Mouse (Mus musculus): Measurements from ENCODE around the gene Lmx1a. TPM values are rescaled to one million over a fixed set of nuclear protein-coding genes. Genes with fewer than 3 reads are reported as not detected.
A peak's percentile ranks its signal among the peaks of the same experiment; 100 is the strongest.

Gene Lmx1a
- polyA plus RNA-seq (2016; fragmentation: Nextera tagmentation; extraction: Ambion mirVana) = 15.6 and 19.5 TPM in 2 replicates

GRCm38 (mm10) chr1:167689232-167689261, at the start of gene Lmx1a:
Lmx1a (plus strand) TSS chr1:167689237.
- peaks cover 26% of the 10 kb centered on the region for H3K4me1 ChIP-seq
- peaks cover 80% of the 10 kb centered on the region for H3K27me3 ChIP-seq
- H3K9ac ChIP-seq (replicated peaks) = peak within 1 kb of the TSS; percentile 64
- WGBS = 0% methylated on average over 3 of the region's 3 CpGs
- no peak for ATAC-seq (ENCODE audit: low FRiP score, low read depth)
- H3K36me3 ChIP-seq = no peaks in the 10 kb centered on the region
- peak within 1 kb of the TSS; percentile 52 for H3K4me3 ChIP-seq
- H3K27ac ChIP-seq (replicated peaks) = peak within 1 kb of the TSS; percentile 70
- peaks cover 5% of the 10 kb centered on the region; the same call in 1 of the 2 replicates for H3K9me3 ChIP-seq
- H3K4me2 ChIP-seq (replicated peaks) = peak within 1 kb of the TSS; percentile 72

DNA sequence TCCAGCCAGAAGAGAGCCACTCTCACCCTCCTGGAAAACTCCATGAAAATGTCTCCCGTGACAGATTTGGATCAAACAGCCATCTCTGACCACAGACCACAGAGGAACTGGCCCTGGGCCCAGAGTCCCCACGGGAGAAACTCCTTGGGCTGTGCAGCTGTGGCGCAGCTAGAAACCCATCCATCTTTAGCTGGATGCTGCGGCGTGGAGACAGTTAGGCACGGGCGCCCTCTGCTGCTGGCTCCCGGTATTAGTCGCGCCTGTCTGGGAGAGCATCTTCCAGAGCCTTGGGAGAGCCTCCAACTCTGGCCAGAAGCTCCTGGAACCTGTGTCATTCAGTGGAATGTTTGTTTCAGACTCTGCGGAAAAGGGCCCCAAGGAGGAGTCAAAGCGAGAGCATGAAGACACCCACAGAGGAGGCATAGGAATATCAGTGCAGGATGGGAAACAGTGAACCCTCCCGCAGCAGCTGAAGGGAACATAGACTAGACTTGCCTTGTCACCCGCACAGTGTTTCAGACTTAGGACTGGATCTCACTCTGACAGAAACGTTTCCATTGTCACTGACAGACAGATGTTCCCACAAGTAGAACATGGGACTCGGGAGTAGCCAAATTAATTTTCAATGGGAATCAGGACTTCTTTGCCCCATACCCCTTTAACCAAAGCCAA, 44.0 kb upstream of the Lmx1a start:
- Histone ChIP-seq H3K27ac (replicated peaks) (no peak overlapping the region), H3K9ac (replicated peaks) (no peak overlapping the region), H3K27me3 (peaks cover 21% of the 10 kb centered on the region), H3K4me3 (no peak overlapping the region), H3K36me3 (no peaks in the 10 kb centered on the region), H3K4me2 (replicated peaks) (no peak overlapping the region), H3K4me1 (no peaks in the 10 kb centered on the region), H3K9me3 (no peaks in the 10 kb centered on the region)
- 19% methylated on average over 16 of the region's 16 CpGs for WGBS
- ATAC-seq (ENCODE audit: low FRiP score, low read depth) = peak; percentile 71

DNA sequence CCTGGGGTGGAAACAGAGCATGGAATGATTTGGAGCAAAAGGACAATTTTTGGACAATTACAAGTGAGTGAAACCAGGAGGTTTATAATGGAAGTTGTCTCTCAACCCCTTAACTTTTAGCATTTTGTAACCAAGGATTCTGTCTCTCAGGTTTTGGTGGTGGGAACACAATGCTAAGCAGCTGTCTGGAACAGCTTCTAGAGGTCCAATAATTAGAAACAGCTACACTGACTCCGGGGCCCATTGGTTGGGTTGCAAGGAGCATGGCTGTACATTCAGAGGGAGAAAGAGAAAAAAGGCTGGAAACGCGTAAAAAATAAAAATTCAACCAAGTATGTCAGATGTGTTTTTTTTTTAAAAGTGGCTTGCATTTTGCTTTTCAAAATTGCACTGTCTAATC, 40.4 kb upstream of the Lmx1a start:
- no peaks in the 10 kb centered on the region for H3K4me1 ChIP-seq
- no peaks in the 10 kb centered on the region for H3K36me3 ChIP-seq
- H3K9ac ChIP-seq (replicated peaks) = no peak overlapping the region
- ATAC-seq (ENCODE audit: low FRiP score, low read depth) = no peak
- 82% methylated on average over 3 of the region's 3 CpGs for WGBS
- no peaks in the 10 kb centered on the region for H3K9me3 ChIP-seq
- no peak overlapping the region for H3K4me3 ChIP-seq
- peaks cover 13% of the 10 kb centered on the region for H3K27me3 ChIP-seq
- H3K27ac ChIP-seq (replicated peaks) = no peak overlapping the region
- no peak overlapping the region for H3K4me2 ChIP-seq (replicated peaks)

GRCm38 (mm10) chr1:167649122-167649633, 39.9 kb upstream of the Lmx1a start:
- ATAC-seq (ENCODE audit: low FRiP score, low read depth) = no peak
- no peaks in the 10 kb centered on the region for H3K9me3 ChIP-seq
- 78% methylated on average over 11 of the region's 11 CpGs for WGBS
- no peak overlapping the region for H3K9ac ChIP-seq (replicated peaks)
- peaks cover 9% of the 10 kb centered on the region for H3K27me3 ChIP-seq
- no peaks in the 10 kb centered on the region for H3K4me1 ChIP-seq
- H3K4me2 ChIP-seq (replicated peaks) = no peak overlapping the region
- H3K4me3 ChIP-seq = no peak overlapping the region
- H3K27ac ChIP-seq (replicated peaks) = no peak overlapping the region
- no peaks in the 10 kb centered on the region for H3K36me3 ChIP-seq

GRCm38 (mm10) chr1:167652336-167652735, 36.7 kb upstream of the Lmx1a start:
- Histone ChIP-seq H3K27me3 (no peaks in the 10 kb centered on the region), H3K27ac (replicated peaks) (no peak overlapping the region), H3K9ac (replicated peaks) (no peak overlapping the region), H3K9me3 (no peaks in the 10 kb centered on the region), H3K36me3 (no peaks in the 10 kb centered on the region), H3K4me2 (replicated peaks) (no peak overlapping the region), H3K4me3 (no peak overlapping the region), H3K4me1 (no peaks in the 10 kb centered on the region)
- 55% methylated on average over 2 of the region's 2 CpGs for WGBS
- ATAC-seq (ENCODE audit: low FRiP score, low read depth) = no peak

GRCm38 (mm10) chr1:167659065-167659464, 30.0 kb upstream of the Lmx1a start:
- Histone ChIP-seq H3K36me3 (no peaks in the 10 kb centered on the region), H3K4me3 (no peak overlapping the region), H3K27me3 (peaks cover 51% of the 10 kb centered on the region), H3K9ac (replicated peaks) (no peak overlapping the region), H3K4me1 (peaks cover 23% of the 10 kb centered on the region), H3K9me3 (no peaks in the 10 kb centered on the region), H3K4me2 (replicated peaks) (no peak overlapping the region), H3K27ac (replicated peaks) (no peak overlapping the region)
- WGBS = 88% methylated on average over 3 of the region's 3 CpGs
- ATAC-seq (ENCODE audit: low FRiP score, low read depth) = no peak

- Histone ChIP-seq H3K36me3 (no peaks in the 10 kb centered on the region), H3K4me1 (peaks cover 23% of the 10 kb centered on the region), H3K27me3 (peaks cover 51% of the 10 kb centered on the region), H3K4me2 (replicated peaks) (peak overlapping the region; percentile 52), H3K9me3 (no peaks in the 10 kb centered on the region), H3K27ac (replicated peaks) (no peak overlapping the region), H3K4me3 (peak overlapping the region; percentile 32), H3K9ac (replicated peaks) (0 out of 2 replicates have a peak overlapping the region, but pooled peaks have one; percentile 48)
- ATAC-seq (ENCODE audit: low FRiP score, low read depth) = 0 out of 2 replicates have a peak, but pooled peaks have one; percentile 12
- WGBS = 1% methylated on average over 21 of the region's 21 CpGs
Measured at GRCm38 (mm10) chr1:167660521-167661101, 28.4 kb upstream of the Lmx1a start.

DNA sequence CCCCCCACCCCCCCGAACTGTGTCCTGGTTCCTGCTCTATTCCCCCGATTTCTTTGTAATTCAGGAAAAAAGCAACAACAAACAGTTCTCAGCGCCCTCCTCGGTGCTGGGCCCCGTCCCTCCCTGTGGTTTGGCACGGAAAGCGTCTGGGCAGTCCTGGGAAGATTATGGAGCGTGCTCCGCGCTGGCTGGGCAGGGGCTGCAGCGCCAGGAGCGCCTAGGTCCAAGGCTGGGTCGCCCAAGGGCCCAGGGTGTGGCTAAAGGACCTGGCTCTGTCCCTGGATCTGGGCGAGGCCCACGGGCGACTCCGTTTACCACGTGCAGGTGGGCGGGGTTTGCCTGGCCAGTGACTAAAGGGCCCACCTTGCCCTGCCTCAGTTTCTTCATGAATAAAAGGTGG, 27.9 kb upstream of the Lmx1a start:
- peak overlapping the region; percentile 52 for H3K4me2 ChIP-seq (replicated peaks)
- 0 out of 2 replicates have a peak, but pooled peaks have one; percentile 34 for ATAC-seq (ENCODE audit: low FRiP score, low read depth)
- peak overlapping the region; percentile 48; the same call in 1 of the 2 replicates for H3K9ac ChIP-seq (replicated peaks)
- H3K4me3 ChIP-seq = peak overlapping the region; percentile 32
- no peak overlapping the region for H3K27ac ChIP-seq (replicated peaks)
- no peaks in the 10 kb centered on the region for H3K36me3 ChIP-seq
- peaks cover 51% of the 10 kb centered on the region for H3K27me3 ChIP-seq
- no peaks in the 10 kb centered on the region for H3K9me3 ChIP-seq
- peaks cover 23% of the 10 kb centered on the region for H3K4me1 ChIP-seq
- 2% methylated on average over 19 of the region's 19 CpGs for WGBS

DNA sequence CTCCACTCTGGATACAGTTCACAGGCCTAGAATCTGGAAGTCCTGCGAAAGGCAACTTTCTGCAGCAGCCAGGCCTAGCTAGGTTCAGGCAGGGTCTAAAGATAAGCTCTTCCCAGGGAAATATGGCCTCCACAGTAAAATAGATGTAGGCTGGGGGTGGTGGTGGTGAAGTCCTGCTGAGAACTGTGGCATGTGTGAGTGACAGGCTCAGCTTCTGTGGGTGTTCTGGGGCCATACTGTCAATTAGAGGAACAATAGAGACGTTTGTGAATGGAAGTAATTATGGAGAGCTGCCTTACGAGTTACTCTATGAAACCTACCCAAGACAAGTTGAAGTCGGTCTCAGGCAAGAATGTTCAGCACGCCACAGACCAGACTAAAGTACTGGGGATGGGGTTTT, 25.9 kb upstream of the Lmx1a start:
- Histone ChIP-seq H3K9ac (replicated peaks) (no peak overlapping the region), H3K36me3 (no peaks in the 10 kb centered on the region), H3K27ac (replicated peaks) (no peak overlapping the region), H3K4me1 (peaks cover 23% of the 10 kb centered on the region), H3K4me2 (replicated peaks) (no peak overlapping the region), H3K4me3 (no peak overlapping the region), H3K27me3 (peaks cover 55% of the 10 kb centered on the region), H3K9me3 (no peaks in the 10 kb centered on the region)
- ATAC-seq (ENCODE audit: low FRiP score, low read depth) = no peak
- WGBS = 57% methylated on average over 5 of the region's 5 CpGs

- Histone ChIP-seq H3K9ac (replicated peaks) (no peak overlapping the region), H3K4me2 (replicated peaks) (no peak overlapping the region), H3K27ac (replicated peaks) (no peak overlapping the region), H3K36me3 (no peaks in the 10 kb centered on the region), H3K4me3 (no peak overlapping the region), H3K9me3 (no peaks in the 10 kb centered on the region), H3K27me3 (peaks cover 47% of the 10 kb centered on the region), H3K4me1 (no peaks in the 10 kb centered on the region)
- 33% methylated on average over 6 of the region's 6 CpGs for WGBS
- ATAC-seq (ENCODE audit: low FRiP score, low read depth) = no peak
Measured at GRCm38 (mm10) chr1:167669796-167670195, 19.2 kb upstream of the Lmx1a start.

DNA sequence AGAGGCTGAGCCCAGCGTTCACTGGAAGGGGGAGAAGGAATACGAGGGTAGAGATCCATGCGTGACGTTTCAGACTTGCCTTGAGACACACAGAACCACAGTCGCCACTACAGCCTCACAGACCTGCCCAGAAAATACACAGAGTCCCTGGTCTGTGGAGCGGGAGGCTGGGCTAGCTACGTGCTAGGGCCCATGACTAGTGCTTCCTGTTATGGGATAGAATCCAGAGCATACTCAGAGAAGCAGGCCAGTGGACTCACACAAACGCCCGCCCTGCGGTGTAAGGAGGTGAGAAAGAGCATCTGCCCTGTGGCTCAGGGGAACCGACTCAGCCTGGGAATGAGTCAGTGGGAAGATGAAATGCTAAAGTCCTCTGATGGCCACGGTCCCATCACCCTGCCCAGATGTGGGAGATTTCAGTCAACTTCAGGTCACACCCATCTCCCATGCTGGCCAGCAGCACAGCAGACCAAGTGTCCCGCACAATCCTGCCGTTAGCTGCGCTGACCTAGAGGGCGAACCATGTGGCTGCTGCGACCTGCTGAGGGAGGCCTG, 16.5 kb upstream of the Lmx1a start:
- 0 out of 2 replicates have a peak, but pooled peaks have one; percentile 16 for ATAC-seq (ENCODE audit: low FRiP score, low read depth)
- H3K36me3 ChIP-seq = no peaks in the 10 kb centered on the region
- 23% methylated on average over 17 of the region's 17 CpGs for WGBS
- no peaks in the 10 kb centered on the region for H3K4me1 ChIP-seq
- H3K9me3 ChIP-seq = no peaks in the 10 kb centered on the region
- peaks cover 59% of the 10 kb centered on the region for H3K27me3 ChIP-seq
- H3K4me2 ChIP-seq (replicated peaks) = no peak overlapping the region; the same call in 1 of the 2 replicates
- no peak overlapping the region for H3K9ac ChIP-seq (replicated peaks)
- H3K4me3 ChIP-seq = no peak overlapping the region
- no peak overlapping the region for H3K27ac ChIP-seq (replicated peaks)

- WGBS = 95% methylated on average over 6 of the region's 6 CpGs
Measured at GRCm38 (mm10) chr1:167679061-167679460, 10.0 kb upstream of the Lmx1a start.

More at GRCm38 (mm10) chr1:167679061-167679460, 10.0 kb upstream of the Lmx1a start:
- Histone ChIP-seq H3K27ac (replicated peaks) (no peak overlapping the region), H3K27me3 (peaks cover 26% of the 10 kb centered on the region), H3K9ac (replicated peaks) (no peak overlapping the region), H3K36me3 (no peaks in the 10 kb centered on the region), H3K4me2 (replicated peaks) (no peak overlapping the region), H3K4me1 (no peaks in the 10 kb centered on the region), H3K4me3 (no peak overlapping the region), H3K9me3 (peaks cover 9% of the 10 kb centered on the region; the same call in 1 of the 2 replicates)
- no peak for ATAC-seq (ENCODE audit: low FRiP score, low read depth)
